Mouse (Mus musculus) CH12.LX (cell line): ENCODE data around the gene Atp5g1.

Experiments used
- CTCF ChIP-seq, 2 experiments: IDR thresholded peaks in 1 of 2; conservative IDR thresholded peaks in 1 of 2; 2 replicates each; pipeline ENCODE4 v1.5.1; 2011 to 2012; ENCODE audit warnings: low read depth in 2 of 2, low read length in 2 of 2, improper control_type of control experiment in 1 of 2, inconsistent platforms in 1 of 2, mild to moderate bottlenecking in 1 of 2, moderate library complexity in 1 of 2
- E2F4 ChIP-seq: IDR thresholded peaks from 2 replicates; pipeline ENCODE4 v1.6.1; 2011; ENCODE audit warnings: low read depth, low read length, improper control_type of control experiment; ENCODE audit not compliant: insufficient replicate concordance
- MAX ChIP-seq: IDR thresholded peaks from 2 replicates; pipeline ENCODE4 v1.6.1; 2011; ENCODE audit warnings: low read length, improper control_type of control experiment
- MEF2A ChIP-seq: IDR thresholded peaks from 2 replicates; pipeline ENCODE4 v1.6.1; 2014; ENCODE audit warnings: low read depth, mild to moderate bottlenecking, inconsistent platforms, low read length, improper control_type of control experiment, borderline replicate concordance
- MYC ChIP-seq: IDR thresholded peaks from 2 replicates; pipeline ENCODE4 v1.6.1; 2011; ENCODE audit warnings: low read depth, mild to moderate bottlenecking, improper control_type of control experiment, low read length
- POLR2A ChIP-seq: IDR thresholded peaks from 2 replicates; pipeline ENCODE4 v1.6.1; 2011; ENCODE audit warnings: low read depth, mild to moderate bottlenecking, improper control_type of control experiment, low read length
- TCF12 ChIP-seq: IDR thresholded peaks from 2 replicates; pipeline ENCODE4 v1.6.1; 2014; ENCODE audit warnings: low read depth, mild to moderate bottlenecking, inconsistent platforms, low read length, improper control_type of control experiment
- UBTF ChIP-seq: IDR thresholded peaks from 2 replicates; pipeline ENCODE4 v1.6.1; 2012; ENCODE audit warnings: low read depth, mild to moderate bottlenecking, inconsistent platforms, low read length, improper control_type of control experiment, moderate library complexity
- ZC3H11A ChIP-seq: IDR thresholded peaks from 2 replicates; pipeline ENCODE4 v1.6.1; 2012; ENCODE audit warnings: low read depth, mild to moderate bottlenecking, inconsistent platforms, low read length, improper control_type of control experiment

GRCm38 (mm10) chr11:96030571-96030970 lies 44.9 kb downstream of the Atp5g1 start:
- TF ChIP-seq POLR2A (no peak), ZC3H11A (no peak), CTCF (conservative IDR thresholded peaks at IDR 0.05 in 1 of 2, IDR thresholded peaks at IDR 0.05 in 1 of 2; ENCODE audit: low read depth in 2 of 2, low read length in 2 of 2) (no peak), MAX (no peak), MEF2A (no peak), E2F4 (no peak), UBTF (no peak), MYC (no peak), TCF12 (no peak)
